10 mouse cellular contexts compared by ENCODE assay signal in genomic region chr10:100066374-100066773, GRCm38 (mm10). TPM values are rescaled to one million over a fixed set of nuclear protein-coding genes. Genes with fewer than 3 reads are reported as not detected.
DNase-seq lines count a peak whose midpoint lies in the region; ATAC-seq lines count a peak whose summit lies in the region.
"Had no signal": no experiment of that assay in that cellular context is flagged by ENCODE, and none has a peak within 500 bp of the region (broad histone marks: within the 10 kb centered on the region; RNA-seq: fewer than 3 reads in every experiment).

No protein-coding gene starts in this region.

- 0 out of 2 replicates have a peak overlapping the region, but pooled peaks have one; percentile 9 for H3K4me3 ChIP-seq in midbrain, embryonic 10.5 days
- no peak overlapping the region for H3K4me3 ChIP-seq in midbrain, embryonic 14.5 days (replicated peaks; ENCODE audit: low read depth, low read length)
- H3K4me3 ChIP-seq in brown adipose tissue, adult 24 weeks (ENCODE audit: insufficient read depth, low read depth, low read length): no peak overlapping the region
- no peak overlapping the region for H3K4me3 ChIP-seq in hindbrain, embryonic 12.5 days
- H3K4me3 ChIP-seq in neural tube, embryonic 13.5 days: no peak overlapping the region

- 0 out of 2 replicates have a peak overlapping the region, but pooled peaks have one; percentile 17 for H3K27ac ChIP-seq in midbrain, embryonic 10.5 days (replicated peaks)
- no peak overlapping the region for H3K27ac ChIP-seq in midbrain, embryonic 14.5 days (replicated peaks; ENCODE audit: low read depth, low read length)
- H3K27ac ChIP-seq in brown adipose tissue, adult 24 weeks (replicated peaks; ENCODE audit: low read depth, low read length): peak overlapping the region; percentile 73
- no peak overlapping the region; the same call in 1 of the 2 replicates for H3K27ac ChIP-seq in hindbrain, embryonic 12.5 days
- peak overlapping the region; percentile 70 for H3K27ac ChIP-seq in neural tube, embryonic 13.5 days (replicated peaks)
- H3K27ac ChIP-seq: liver, embryonic 14.5 days; macrophage had no signal

- peaks cover 28% of the 10 kb centered on the region; the same call in 1 of the 2 replicates for H3K27me3 ChIP-seq in midbrain, embryonic 10.5 days (ENCODE audit: low read depth, poor library complexity, severe bottlenecking)
- no peaks in the 10 kb centered on the region for H3K27me3 ChIP-seq in midbrain, embryonic 14.5 days (ENCODE audit: control insufficient read depth, insufficient read depth, low read length)
- H3K27me3 ChIP-seq in hindbrain, embryonic 12.5 days: no peaks in the 10 kb centered on the region
- no peaks in the 10 kb centered on the region; the same call in 1 of the 2 replicates for H3K27me3 ChIP-seq in neural tube, embryonic 13.5 days

- no peak for DNase-seq in midbrain, embryonic 10.5 days (ENCODE audit: low spot score)
- DNase-seq in midbrain, embryonic 14.5 days: no peak
- DNase-seq in kidney, adult 8-10 months: no peak
- DNase-seq in cerebellum, postnatal 25 days: no peak

- H3K36me3 ChIP-seq in midbrain, embryonic 10.5 days: no peaks in the 10 kb centered on the region
- no peaks in the 10 kb centered on the region for H3K36me3 ChIP-seq in midbrain, embryonic 14.5 days (ENCODE audit: control insufficient read depth, insufficient read depth, low read length)
- H3K36me3 ChIP-seq in hindbrain, embryonic 12.5 days: no peaks in the 10 kb centered on the region
- H3K36me3 ChIP-seq in neural tube, embryonic 13.5 days: no peaks in the 10 kb centered on the region
- H3K36me3 ChIP-seq: G1E had no signal

- H3K4me2 ChIP-seq in midbrain, embryonic 14.5 days (ENCODE audit: low read length): no peak overlapping the region
- no peak overlapping the region for H3K4me2 ChIP-seq in hindbrain, embryonic 12.5 days (replicated peaks)
- peak overlapping the region; percentile 24 for H3K4me2 ChIP-seq in neural tube, embryonic 13.5 days

- ATAC-seq in midbrain, embryonic 14.5 days (ENCODE audit: low FRiP score, low TSS enrichment): no peak
- peak; percentile 66 for ATAC-seq in hindbrain, embryonic 12.5 days (ENCODE audit: low FRiP score)
- ATAC-seq in neural tube, embryonic 13.5 days (ENCODE audit: low read depth): peak; percentile 84

- H3K9me3 ChIP-seq in midbrain, embryonic 10.5 days (replicated peaks): no peaks in the 10 kb centered on the region
- H3K9me3 ChIP-seq in midbrain, embryonic 14.5 days (ENCODE audit: control insufficient read depth, low read length): no peaks in the 10 kb centered on the region
- H3K9me3 ChIP-seq in hindbrain, embryonic 12.5 days (replicated peaks): no peaks in the 10 kb centered on the region
- H3K9me3 ChIP-seq in neural tube, embryonic 13.5 days: no peaks in the 10 kb centered on the region

- H3K9ac ChIP-seq in midbrain, embryonic 14.5 days (replicated peaks; ENCODE audit: low read length): no peak overlapping the region
- H3K9ac ChIP-seq in hindbrain, embryonic 12.5 days: no peak overlapping the region
- H3K9ac ChIP-seq in neural tube, embryonic 13.5 days: no peak overlapping the region
- H3K9ac ChIP-seq: liver, embryonic 14.5 days had no signal

- WGBS in midbrain, embryonic 10.5 days: 27% methylated on average over 7 of the region's 7 CpGs
- 13% methylated on average over 7 of the region's 7 CpGs for WGBS in midbrain, embryonic 14.5 days
- 34% methylated on average over 7 of the region's 7 CpGs for WGBS in hindbrain, embryonic 12.5 days
- WGBS in neural tube, embryonic 13.5 days: 15% methylated on average over 7 of the region's 7 CpGs

- peaks cover 14% of the 10 kb centered on the region for H3K4me1 ChIP-seq in midbrain, embryonic 10.5 days
- peaks cover 4% of the 10 kb centered on the region; the same call in 1 of the 2 replicates for H3K4me1 ChIP-seq in midbrain, embryonic 14.5 days (ENCODE audit: control insufficient read depth, insufficient read depth, low read length)
- H3K4me1 ChIP-seq in brown adipose tissue, adult 24 weeks (ENCODE audit: control insufficient read depth, insufficient read depth, insufficient read length, low read length): peaks cover 11% of the 10 kb centered on the region
- H3K4me1 ChIP-seq in hindbrain, embryonic 12.5 days: peaks cover 12% of the 10 kb centered on the region
- H3K4me1 ChIP-seq in neural tube, embryonic 13.5 days (replicated peaks): peaks cover 21% of the 10 kb centered on the region

RNA-seq across cellular contexts. Expression of gene Kitl, which starts 50.9 kb away (rescaled TPM):
- polyA plus RNA-seq in midbrain, embryonic 10.5 days (2016; fragmentation: Nextera tagmentation; extraction: Ambion mirVana): 10.5 and 11.9 TPM in 2 replicates
- 22.2 and 23.7 TPM in 2 replicates for polyA plus RNA-seq in midbrain, embryonic 14.5 days (2014; fragmentation: Nextera tagmentation; extraction: Ambion mirVana)
- polyA plus RNA-seq in brown adipose tissue, adult 24 weeks (2012; ENCODE audit: insufficient read depth, insufficient read length, missing spikeins): 9.8 and 14.1 TPM in 2 replicates
- 14.7 and 16.0 TPM in 2 replicates for polyA plus RNA-seq in hindbrain, embryonic 12.5 days (2016; fragmentation: Nextera tagmentation; extraction: Ambion mirVana)
- 18.6 and 19.7 TPM in 2 replicates for polyA plus RNA-seq in neural tube, embryonic 13.5 days (2015; fragmentation: Nextera tagmentation; extraction: Ambion mirVana)
- polyA plus RNA-seq: G1E had no signal

Comparison
In these comparisons a context has a peak if more than half of its experiments do, and no peak if none do; other contexts are left out.
1. H3K27ac ChIP-seq: peak in midbrain, embryonic 10.5 days (single experiment), brown adipose tissue, adult 24 weeks (single experiment) and neural tube, embryonic 13.5 days (single experiment); none in midbrain, embryonic 14.5 days (single experiment) and hindbrain, embryonic 12.5 days (single experiment).